Comparison of ENCODE assay signal across 32 mouse cellular contexts in genomic region chr6:65334246-65334645, GRCm38 (mm10). TPM values are rescaled to one million over a fixed set of nuclear protein-coding genes. Genes with fewer than 3 reads are reported as not detected.
"Had no signal": no experiment of that assay in that cellular context is flagged by ENCODE, and none has a peak within 500 bp of the region (broad histone marks: within the 10 kb centered on the region; RNA-seq: fewer than 3 reads in every experiment).

No protein-coding gene starts in this region.

- H3K4me3 ChIP-seq: embryonic facial prominence, embryonic 10.5 days; embryonic facial prominence, embryonic 12.5 days; embryonic facial prominence, embryonic 13.5 days; embryonic facial prominence, embryonic 15.5 days; erythroblast, embryonic 14.5 days; forebrain, embryonic 10.5 days; forebrain, embryonic 12.5 days; forebrain, embryonic 13.5 days; forebrain, embryonic 15.5 days; gastrocnemius, adult 2 months; heart, adult 2 months had no signal

- DNase-seq: cerebellum, adult 9-10 months; cerebellum, adult 9-11 months; cerebellum, postnatal 10 days; cerebellum, postnatal 14 days; cerebellum, postnatal 25 days; cerebellum, postnatal 36 days; embryo, embryonic 11 days; forebrain, postnatal 0 days; gastrocnemius, adult 2 months; gastrocnemius, postnatal 10 days; gastrocnemius, postnatal 14 days; gastrocnemius, postnatal 25 days; gastrocnemius, postnatal 36 days; heart, adult 18-20 months; heart, adult 2 months had no signal

- H3K9ac ChIP-seq: embryonic facial prominence, embryonic 12.5 days; embryonic facial prominence, embryonic 13.5 days; embryonic facial prominence, embryonic 15.5 days; forebrain, embryonic 12.5 days; forebrain, embryonic 13.5 days; forebrain, embryonic 15.5 days; forebrain, postnatal 0 days had no signal

- H3K36me3 ChIP-seq: embryonic facial prominence, embryonic 10.5 days; embryonic facial prominence, embryonic 12.5 days; embryonic facial prominence, embryonic 13.5 days; embryonic facial prominence, embryonic 15.5 days; forebrain, embryonic 10.5 days; forebrain, embryonic 12.5 days; forebrain, embryonic 15.5 days had no signal

- ATAC-seq: forebrain, embryonic 13.5 days; forebrain, embryonic 14.5 days; forebrain, embryonic 15.5 days; forebrain, embryonic 16.5 days; forebrain, postnatal 0 days had no signal

- H3K4me1 ChIP-seq: embryonic facial prominence, embryonic 12.5 days; embryonic facial prominence, embryonic 13.5 days; embryonic facial prominence, embryonic 15.5 days; forebrain, embryonic 12.5 days; forebrain, embryonic 15.5 days had no signal

- H3K4me2 ChIP-seq: embryonic facial prominence, embryonic 12.5 days; embryonic facial prominence, embryonic 13.5 days; embryonic facial prominence, embryonic 15.5 days; forebrain, embryonic 12.5 days; forebrain, embryonic 13.5 days; forebrain, embryonic 15.5 days had no signal

- H3K27ac ChIP-seq: embryonic facial prominence, embryonic 10.5 days; embryonic facial prominence, embryonic 12.5 days; embryonic facial prominence, embryonic 13.5 days; embryonic facial prominence, embryonic 15.5 days; forebrain, embryonic 10.5 days; forebrain, embryonic 12.5 days; forebrain, embryonic 13.5 days; forebrain, embryonic 15.5 days; gastrocnemius, adult 2 months; heart, adult 2 months had no signal

- H3K9me3 ChIP-seq: embryonic facial prominence, embryonic 10.5 days; embryonic facial prominence, embryonic 12.5 days; embryonic facial prominence, embryonic 13.5 days; embryonic facial prominence, embryonic 15.5 days; forebrain, embryonic 10.5 days; forebrain, embryonic 12.5 days; forebrain, embryonic 13.5 days; forebrain, embryonic 15.5 days had no signal

- H3K27me3 ChIP-seq: embryonic facial prominence, embryonic 12.5 days; embryonic facial prominence, embryonic 13.5 days; embryonic facial prominence, embryonic 15.5 days; forebrain, embryonic 12.5 days; forebrain, embryonic 13.5 days; forebrain, embryonic 15.5 days had no signal

RNA-seq across cellular contexts. Expression of gene C130060K24Rik, which starts 46.7 kb away (rescaled TPM):
- total RNA-seq: common myeloid progenitor, adult 5-6 weeks; gastrocnemius, adult 18-20 months; gastrocnemius, adult 2 months; gastrocnemius, adult 8-10 months; gastrocnemius, postnatal 10 days; gastrocnemius, postnatal 14 days; gastrocnemius, postnatal 25 days; gastrocnemius, postnatal 36 days; gastrocnemius, postnatal 4 days; granulocyte monocyte progenitor cell, adult 5-6 weeks; heart, adult 18-20 months; heart, adult 8-10 months had no signal
- polyA plus RNA-seq: erythroblast, embryonic 14.5 days; heart, adult 2 months had no signal
